Mouse (Mus musculus) left cerebral cortex, postnatal 14 days (tissue): ENCODE measurements at regions not wholly inside any gene's neighbourhood (a gene's known extent, or its start where the extent isn't known, plus 50 kb on each side); places are given as distances from the start of the nearest gene placed in this dataset.

Experiments used
- DNase-seq, 2 experiments: peaks; one replicate each; pipeline ENCODE4 v3.0.0; 2021 to 2022; ENCODE audit warnings: low spot score in 2 of 2, mixed read lengths in 1 of 2
- intact Hi-C: fragments of 180-260 bp; cut with DNase I; formaldehyde crosslinking; loops from one replicate; pipeline ENCODE4 v1.15.1; 2025

- no peak for DNase-seq
- intact Hi-C loops, result no loop called here
These were observed 84.2 kb upstream of the Tnfaip3 start for GRCm38 (mm10) chr10:19099369-19100285.

- peak; percentile 24 to 52 for DNase-seq
- intact Hi-C loops, result loop anchor here (5.0 kb wide), 1 partner anchor 142 kb away; no protein-coding TSS in a partner anchor
These were observed 78.8 kb upstream of the Tnfaip3 start for GRCm38 (mm10) chr10:19094297-19094696.

- no peak for DNase-seq
- intact Hi-C loops, result loop anchor here (5.0 kb wide), 1 partner anchor 141 kb away; no protein-coding TSS in a partner anchor
These were observed 78.2 kb upstream of the Tnfaip3 start for GRCm38 (mm10) chr10:19093689-19094088.

GRCm38 (mm10) chr10:19091949-19092348 is 76.5 kb upstream of the Tnfaip3 start:
- intact Hi-C loops, result loop anchor here (5.0 kb wide), 1 partner anchor 140 kb away; no protein-coding TSS in a partner anchor
- DNase-seq, result no peak

- no peak for DNase-seq
- intact Hi-C loops, result loop anchor here (5.0 kb wide), 1 partner anchor 139 kb away; no protein-coding TSS in a partner anchor
These were observed 75.7 kb upstream of the Tnfaip3 start for GRCm38 (mm10) chr10:19091110-19091509.

GRCm38 (mm10) chr10:19086995-19087394 is 71.5 kb upstream of the Tnfaip3 start:
- intact Hi-C loops, result no loop called here
- no peak for DNase-seq

- DNase-seq, result no peak
- intact Hi-C loops, result no loop called here
These were observed 66.7 kb upstream of the Tnfaip3 start for GRCm38 (mm10) chr10:19082136-19082535.

- DNase-seq, result no peak
- intact Hi-C loops, result no loop called here
These were observed 62.6 kb upstream of the Tnfaip3 start for GRCm38 (mm10) chr10:19078047-19078446.

GRCm38 (mm10) chr10:19068377-19068776 is 52.9 kb upstream of the Tnfaip3 start:
- no peak for DNase-seq
- intact Hi-C loops, result no loop called here

GRCm38 (mm10) chr10:19067623-19068022 is 52.2 kb upstream of the Tnfaip3 start:
- intact Hi-C loops, result no loop called here
- peak in 1 of 2 experiments; percentile 47 for DNase-seq

GRCm38 (mm10) chr10:19066821-19067350 is 51.4 kb upstream of the Tnfaip3 start:
- no peak for DNase-seq
- intact Hi-C loops, result no loop called here
